In genomic region chr1:153326226-153326625, GRCm38 (mm10) we compare ENCODE assay signal across 20 mouse cellular contexts. TPM values are rescaled to one million over a fixed set of nuclear protein-coding genes. Genes with fewer than 3 reads are reported as not detected.
A peak's percentile ranks its signal among the peaks of the same experiment; 100 is the strongest.
DNase-seq lines count a peak whose midpoint lies in the region; ATAC-seq lines count a peak whose summit lies in the region.
"Had no signal": no experiment of that assay in that cellular context is flagged by ENCODE, and none has a peak within 500 bp of the region (broad histone marks: within the 10 kb centered on the region; RNA-seq: fewer than 3 reads in every experiment).

No protein-coding gene starts in this region.

- no peak for ATAC-seq in heart, embryonic 11.5 days (replicated peaks; ENCODE audit: insufficient number of reproducible peaks, low FRiP score, low TSS enrichment)
- no peak for ATAC-seq in heart, embryonic 15.5 days (replicated peaks; ENCODE audit: insufficient number of reproducible peaks, insufficient read depth, low FRiP score, low read depth)
- no peak for ATAC-seq in lung, embryonic 15.5 days (ENCODE audit: borderline replicate concordance, extremely low read depth, low FRiP score, low TSS enrichment)
- ATAC-seq: forebrain, embryonic 16.5 days; hindbrain, embryonic 16.5 days; inflammation-experienced regulatory T-cells, adult 6 months; intestine, postnatal 0 days had no signal

- 62% methylated on average over 7 of the region's 7 CpGs for WGBS in heart, embryonic 11.5 days (ENCODE audit: insufficient replicate concordance)
- WGBS in heart, embryonic 15.5 days: 44% methylated on average over 7 of the region's 7 CpGs
- 55% methylated on average over 7 of the region's 7 CpGs for WGBS in lung, embryonic 15.5 days

- no peaks in the 10 kb centered on the region for H3K9me3 ChIP-seq in heart, embryonic 11.5 days (replicated peaks; ENCODE audit: control insufficient read depth, low read length)
- no peaks in the 10 kb centered on the region for H3K9me3 ChIP-seq in heart, embryonic 15.5 days (replicated peaks)
- H3K9me3 ChIP-seq in lung, embryonic 15.5 days: no peaks in the 10 kb centered on the region
- H3K9me3 ChIP-seq: embryonic facial prominence, embryonic 13.5 days; forebrain, embryonic 12.5 days; hindbrain, embryonic 12.5 days had no signal

- intact Hi-C loops in heart, postnatal 25 days (cut with DNase I): loop anchor here (5.0 kb wide), 1 partner anchor 84 kb away; no protein-coding TSS in a partner anchor

- no peaks in the 10 kb centered on the region for H3K27me3 ChIP-seq in heart, embryonic 11.5 days (ENCODE audit: control insufficient read depth, insufficient read depth, low read length)
- H3K27me3 ChIP-seq in heart, embryonic 15.5 days: no peaks in the 10 kb centered on the region
- no peaks in the 10 kb centered on the region for H3K27me3 ChIP-seq in lung, embryonic 15.5 days
- H3K27me3 ChIP-seq: embryonic facial prominence, embryonic 13.5 days; forebrain, embryonic 12.5 days; hindbrain, embryonic 12.5 days had no signal

- no peak for DNase-seq in heart, postnatal 4 days
- no peak for DNase-seq in heart, postnatal 25 days (ENCODE audit: low spot score)
- DNase-seq in lung, postnatal 25 days (ENCODE audit: low spot score): no peak
- DNase-seq: adrenal gland, adult 2 months; adrenal gland, postnatal 25 days; cerebellum, adult 18-20 months; cerebellum, adult 9-11 months; cerebellum, postnatal 36 days; gastrocnemius, postnatal 25 days; kidney, adult 8-10 months had no signal

- H3K4me1 ChIP-seq in heart, embryonic 11.5 days (ENCODE audit: control insufficient read depth, insufficient read depth, low read length): peaks cover 48% of the 10 kb centered on the region
- H3K4me1 ChIP-seq in heart, embryonic 15.5 days (replicated peaks): peaks cover 64% of the 10 kb centered on the region
- H3K4me1 ChIP-seq in lung, embryonic 15.5 days: peaks cover 72% of the 10 kb centered on the region

- H3K4me3 ChIP-seq in heart, embryonic 11.5 days (ENCODE audit: low read depth, low read length): no peak overlapping the region
- H3K4me3 ChIP-seq in heart, embryonic 15.5 days: no peak overlapping the region
- no peak overlapping the region for H3K4me3 ChIP-seq in lung, embryonic 15.5 days
- H3K4me3 ChIP-seq: embryonic facial prominence, embryonic 13.5 days; forebrain, embryonic 12.5 days; hindbrain, embryonic 12.5 days had no signal

- no peak overlapping the region for H3K9ac ChIP-seq in heart, embryonic 11.5 days (ENCODE audit: low read depth, low read length)
- no peak overlapping the region for H3K9ac ChIP-seq in heart, embryonic 15.5 days
- H3K9ac ChIP-seq in lung, embryonic 15.5 days: no peak overlapping the region
- H3K9ac ChIP-seq: embryonic facial prominence, embryonic 13.5 days; forebrain, embryonic 12.5 days; hindbrain, embryonic 12.5 days had no signal

- H3K36me3 ChIP-seq in heart, embryonic 11.5 days (ENCODE audit: control insufficient read depth, insufficient read depth, low read length): peaks cover 7% of the 10 kb centered on the region; the same call in 1 of the 2 replicates
- peaks cover 6% of the 10 kb centered on the region; the same call in 1 of the 2 replicates for H3K36me3 ChIP-seq in heart, embryonic 15.5 days
- H3K36me3 ChIP-seq in lung, embryonic 15.5 days: peaks cover 12% of the 10 kb centered on the region; the same call in 1 of the 2 replicates

- H3K27ac ChIP-seq in heart, embryonic 11.5 days (ENCODE audit: low read depth, low read length): peak overlapping the region; percentile 65
- peak overlapping the region; percentile 53 for H3K27ac ChIP-seq in heart, embryonic 15.5 days
- H3K27ac ChIP-seq in lung, embryonic 15.5 days: peak overlapping the region; percentile 42
- H3K27ac ChIP-seq: embryonic facial prominence, embryonic 13.5 days; forebrain, embryonic 12.5 days; hindbrain, embryonic 12.5 days had no signal

- H3K4me2 ChIP-seq in heart, embryonic 11.5 days: no peak overlapping the region; the same call in 1 of the 2 replicates
- H3K4me2 ChIP-seq in heart, embryonic 15.5 days: no peak overlapping the region
- no peak overlapping the region for H3K4me2 ChIP-seq in lung, embryonic 15.5 days
- H3K4me2 ChIP-seq: embryonic facial prominence, embryonic 13.5 days; forebrain, embryonic 12.5 days; hindbrain, embryonic 12.5 days had no signal

RNA-seq across cellular contexts. Expression of gene Lamc1, which starts 6.4 kb away (rescaled TPM):
- polyA plus RNA-seq in heart, embryonic 11.5 days (2014; fragmentation: Nextera tagmentation; extraction: Ambion mirVana): 87.6 and 98.2 TPM in 2 replicates
- 100 to 1,000 TPM; 351 to 364 TPM for total RNA-seq in heart, postnatal 4 days (2021)
- polyA plus RNA-seq in heart, embryonic 15.5 days (2015; fragmentation: Nextera tagmentation; extraction: Ambion mirVana): 74.3 and 85.4 TPM in 2 replicates
- total RNA-seq in heart, postnatal 25 days (2021): 100 to 1,000 TPM; 173 to 205 TPM
- polyA plus RNA-seq in lung, embryonic 15.5 days (2015; fragmentation: Nextera tagmentation; extraction: Ambion mirVana): 120 and 122 TPM in 2 replicates
